Mouse (Mus musculus): ENCODE results near the gene 4930524N10Rik. TPM values are rescaled to one million over a fixed set of nuclear protein-coding genes. Genes with fewer than 3 reads are reported as not detected.

The 4930524N10Rik gene
- total RNA-seq (2023; ENCODE audit: inconsistent age) = not detected in 4 replicates

GRCm38 (mm10) chrX:154343292-154343691, at the start of gene 4930524N10Rik:
4930524N10Rik (minus strand) TSS chrX:154343392.

Other genes starting within 250 kb of the 4930524N10Rik start
- gene Gm15140, start 222.7 kb downstream of the 4930524N10Rik start, total RNA-seq (2023; ENCODE audit: inconsistent age) = not detected in 4 replicates
- gene Samt4, start 138.6 kb upstream of the 4930524N10Rik start, total RNA-seq (2023; ENCODE audit: inconsistent age) = not detected in 4 replicates
- gene Samt2, start 236.0 kb upstream of the 4930524N10Rik start, total RNA-seq (2023; ENCODE audit: inconsistent age) = not detected in 4 replicates